Mouse (Mus musculus) heart, embryonic 13.5 days (tissue): ENCODE results near the gene Lrrc4b. TPM values are rescaled to one million over a fixed set of nuclear protein-coding genes. Genes with fewer than 3 reads are reported as not detected.

Experiments used
- ATAC-seq: fragments of 200-750 bp; cut with Nextera tagmentation; 2 replicates; pipeline ENCODE4 v1.8.0; 2017; ENCODE audit warnings: moderate TSS enrichment; ENCODE audit not compliant: insufficient number of reproducible peaks, low FRiP score, low TSS enrichment; ENCODE audit errors: extremely low read depth
- H3K27ac ChIP-seq: fragments of 300-500 bp; sonication (generic); replicated peaks from 2 replicates; pipeline ENCODE4 v1.5.1; 2015; ENCODE audit warnings: moderate library complexity, mild to moderate bottlenecking, inconsistent platforms
- H3K27me3 ChIP-seq: fragments of 300-500 bp; sonication (generic); replicated peaks from 2 replicates; pipeline ENCODE4 v1.6.1; 2015; ENCODE audit warnings: mild to moderate bottlenecking, inconsistent platforms
- H3K36me3 ChIP-seq: fragments of 300-500 bp; sonication (generic); 2 replicates; pipeline ENCODE4 v1.6.1; 2015; ENCODE audit warnings: mild to moderate bottlenecking, inconsistent platforms
- H3K4me1 ChIP-seq: fragments of 300-500 bp; sonication (generic); 2 replicates; pipeline ENCODE4 v1.6.1; 2015; ENCODE audit warnings: inconsistent platforms
- H3K4me2 ChIP-seq: fragments of 300-500 bp; sonication (generic); 2 replicates; pipeline ENCODE4 v1.6.1; 2015; ENCODE audit warnings: inconsistent platforms, mild to moderate bottlenecking, moderate library complexity
- H3K4me3 ChIP-seq: fragments of 300-500 bp; sonication (generic); 2 replicates; pipeline ENCODE4 v1.5.1; 2015; ENCODE audit warnings: moderate library complexity, mild to moderate bottlenecking, inconsistent platforms
- H3K9ac ChIP-seq: fragments of 300-500 bp; sonication (generic); 2 replicates; pipeline ENCODE4 v1.6.1; 2015; ENCODE audit warnings: inconsistent platforms, mild to moderate bottlenecking, moderate library complexity
- H3K9me3 ChIP-seq: fragments of 300-500 bp; sonication (generic); 2 replicates; pipeline ENCODE4 v1.6.1; 2016; ENCODE audit warnings: inconsistent platforms
- WGBS: fragments of 180-500 bp; shearing (Covaris S2); methylation state at CpG from one replicate; pipeline ENCODE4 v1.1.7; 2015; ENCODE audit warnings: mixed read lengths; 5-methylcytosine and 5-hydroxymethylcytosine counted together
- polyA plus RNA-seq: library from polyadenylated mRNA; unstranded; fragments of >200 nt; fragmentation: Nextera tagmentation; extraction: Ambion mirVana; gene quantifications from 2 replicates; pipeline ENCODE4 v1.2.1, GENCODE M21; 2015

Gene Lrrc4b
- polyA plus RNA-seq, 1 experiment from 2014 or later, result 1.6 TPM

- no peaks in the 10 kb centered on the region for H3K27me3 ChIP-seq
- H3K4me3 ChIP-seq, result no peak overlapping the region
- peaks cover 36% of the 10 kb centered on the region for H3K4me1 ChIP-seq
- peaks cover 68% of the 10 kb centered on the region for H3K36me3 ChIP-seq
- no peak overlapping the region; the same call in 1 of the 2 replicates for H3K27ac ChIP-seq
- no peak for ATAC-seq
- peak overlapping the region; percentile 26; the same call in 1 of the 2 replicates for H3K9ac ChIP-seq
- no peak overlapping the region for H3K4me2 ChIP-seq
- WGBS, result 70% methylated on average over 4 of the region's 4 CpGs
- H3K9me3 ChIP-seq, result no peaks in the 10 kb centered on the region
These were observed 61.5 kb downstream of the Lrrc4b start for GRCm38 (mm10) chr7:44490281-44490680.

GRCm38 (mm10) chr7:44491391-44491790 is 62.6 kb downstream of the Lrrc4b start:
- no peak overlapping the region for H3K4me2 ChIP-seq
- no peaks in the 10 kb centered on the region for H3K27me3 ChIP-seq
- no peaks in the 10 kb centered on the region for H3K9me3 ChIP-seq
- peaks cover 35% of the 10 kb centered on the region for H3K4me1 ChIP-seq
- peaks cover 59% of the 10 kb centered on the region for H3K36me3 ChIP-seq
- H3K27ac ChIP-seq, result no peak overlapping the region
- H3K4me3 ChIP-seq, result no peak overlapping the region
- no peak overlapping the region for H3K9ac ChIP-seq
- 90% methylated on average over 5 of the region's 5 CpGs for WGBS
- ATAC-seq, result no peak

- Histone ChIP-seq H3K4me2 (no peak overlapping the region), H3K4me3 (no peak overlapping the region), H3K9ac (0 out of 2 replicates have a peak overlapping the region, but pooled peaks have one; percentile 7), H3K27ac (no peak overlapping the region), H3K9me3 (no peaks in the 10 kb centered on the region), H3K27me3 (no peaks in the 10 kb centered on the region), H3K4me1 (peaks cover 32% of the 10 kb centered on the region), H3K36me3 (peaks cover 59% of the 10 kb centered on the region)
- no peak for ATAC-seq
- WGBS, result 88% methylated on average over 21 of the region's 21 CpGs
These were observed 63.5 kb downstream of the Lrrc4b start for GRCm38 (mm10) chr7:44492166-44492826.

- H3K27ac ChIP-seq, result no peak overlapping the region
- H3K4me2 ChIP-seq, result peak overlapping the region; percentile 89
- H3K9ac ChIP-seq, result no peak overlapping the region
- peaks cover 18% of the 10 kb centered on the region for H3K27me3 ChIP-seq
- ATAC-seq, result no peak
- H3K9me3 ChIP-seq, result no peaks in the 10 kb centered on the region
- peaks cover 47% of the 10 kb centered on the region for H3K36me3 ChIP-seq
- WGBS, result 86% methylated on average over 12 of the region's 12 CpGs
- H3K4me3 ChIP-seq, result no peak overlapping the region
- H3K4me1 ChIP-seq, result peaks cover 33% of the 10 kb centered on the region
These were observed 65.9 kb downstream of the Lrrc4b start for GRCm38 (mm10) chr7:44494681-44495080.

GRCm38 (mm10) chr7:44495086-44495485 is 66.3 kb downstream of the Lrrc4b start:
- Histone ChIP-seq H3K4me3 (peak overlapping the region; percentile 69), H3K9ac (peak overlapping the region; percentile 92), H3K27ac (no peak overlapping the region), H3K4me2 (peak overlapping the region; percentile 89), H3K27me3 (peaks cover 22% of the 10 kb centered on the region), H3K36me3 (peaks cover 43% of the 10 kb centered on the region), H3K4me1 (peaks cover 32% of the 10 kb centered on the region), H3K9me3 (no peaks in the 10 kb centered on the region)
- ATAC-seq, result no peak
- 81% methylated on average over 7 of the region's 7 CpGs for WGBS

GRCm38 (mm10) chr7:44495992-44496770 is 67.4 kb downstream of the Lrrc4b start, which contains the start of the genes Emc10 and Fam71e1:
Gene Emc10, minus strand, starts transcription at chr7:44496529.
Gene Fam71e1, plus strand, starts transcription at chr7:44496581.
- peaks cover 32% of the 10 kb centered on the region for H3K36me3 ChIP-seq

GRCm38 (mm10) chr7:44496771-44497109 is 67.9 kb downstream of the Lrrc4b start:
- ATAC-seq, result no peak
- under 1% methylated on average over 26 of the region's 26 CpGs for WGBS

More at GRCm38 (mm10) chr7:44495992-44496770, 67.4 kb downstream of the Lrrc4b start, which contains the start of the genes Emc10 and Fam71e1:
- peak within 1 kb of the TSS; percentile 92 for H3K27ac ChIP-seq
- peaks cover 22% of the 10 kb centered on the region for H3K4me1 ChIP-seq
- H3K4me2 ChIP-seq, result peak within 1 kb of the TSS; percentile 89
- H3K4me3 ChIP-seq, result peak within 1 kb of the TSS; percentile 69
- peak; percentile 94 for ATAC-seq
- H3K27me3 ChIP-seq, result peaks cover 33% of the 10 kb centered on the region
- WGBS, result under 1% methylated on average over 58 of the region's 58 CpGs
- H3K9me3 ChIP-seq, result no peaks in the 10 kb centered on the region
- peak within 1 kb of the TSS; percentile 92 for H3K9ac ChIP-seq

GRCm38 (mm10) chr7:44497361-44498055 is 68.7 kb downstream of the Lrrc4b start:
- peak overlapping the region; percentile 69 for H3K4me3 ChIP-seq
- 81% methylated on average over 10 of the region's 10 CpGs for WGBS

More at GRCm38 (mm10) chr7:44496771-44497109, 67.9 kb downstream of the Lrrc4b start:
- peaks cover 27% of the 10 kb centered on the region for H3K36me3 ChIP-seq
- H3K9ac ChIP-seq, result peak overlapping the region; percentile 92
- H3K27me3 ChIP-seq, result peaks cover 33% of the 10 kb centered on the region
- peaks cover 22% of the 10 kb centered on the region for H3K4me1 ChIP-seq
- peak overlapping the region; percentile 92 for H3K27ac ChIP-seq
- H3K4me2 ChIP-seq, result peak overlapping the region; percentile 89
- H3K4me3 ChIP-seq, result peak overlapping the region; percentile 69
- H3K9me3 ChIP-seq, result no peaks in the 10 kb centered on the region

GRCm38 (mm10) chr7:44498922-44499321 is 70.1 kb downstream of the Lrrc4b start:
- Histone ChIP-seq H3K4me1 (peaks cover 22% of the 10 kb centered on the region), H3K27ac (no peak overlapping the region), H3K4me2 (no peak overlapping the region), H3K36me3 (peaks cover 5% of the 10 kb centered on the region), H3K4me3 (no peak overlapping the region), H3K27me3 (peaks cover 39% of the 10 kb centered on the region), H3K9me3 (no peaks in the 10 kb centered on the region), H3K9ac (no peak overlapping the region)
- WGBS, result 73% methylated on average over 1 of the region's 1 CpGs
- ATAC-seq, result no peak

More at GRCm38 (mm10) chr7:44497361-44498055, 68.7 kb downstream of the Lrrc4b start:
- no peak for ATAC-seq
- Histone ChIP-seq H3K9me3 (no peaks in the 10 kb centered on the region), H3K36me3 (peaks cover 19% of the 10 kb centered on the region), H3K4me2 (peak overlapping the region; percentile 89), H3K27ac (no peak overlapping the region), H3K4me1 (peaks cover 22% of the 10 kb centered on the region), H3K27me3 (peaks cover 33% of the 10 kb centered on the region), H3K9ac (0 out of 2 replicates have a peak overlapping the region, but pooled peaks have one; percentile 92)

- H3K36me3 ChIP-seq, result no peaks in the 10 kb centered on the region; the same call in 1 of the 2 replicates
- H3K4me3 ChIP-seq, result no peak overlapping the region
- no peak overlapping the region for H3K4me2 ChIP-seq
- H3K4me1 ChIP-seq, result peaks cover 16% of the 10 kb centered on the region
- no peak overlapping the region for H3K9ac ChIP-seq
- no peak for ATAC-seq
- WGBS, result 43% methylated on average over 20 of the region's 20 CpGs
- peaks cover 39% of the 10 kb centered on the region for H3K27me3 ChIP-seq
- no peak overlapping the region for H3K27ac ChIP-seq
- H3K9me3 ChIP-seq, result no peaks in the 10 kb centered on the region
These were observed 71.2 kb downstream of the Lrrc4b start for GRCm38 (mm10) chr7:44500046-44500445.
